Mouse (Mus musculus) C2C12 (cell line): Measurements from ENCODE around the gene Sult2b1.

ENCODE experiments used
- CTCF ChIP-seq: IDR thresholded peaks from one replicate; pipeline ENCODE4 v1.5.1; 2011; ENCODE audit not compliant: control insufficient read depth, insufficient read depth, insufficient read length
- MYOD1 ChIP-seq: IDR thresholded peaks from one replicate; pipeline ENCODE4 v1.6.1; 2011; ENCODE audit warnings: low read depth; ENCODE audit not compliant: control insufficient read depth, insufficient read length

GRCm38 (mm10) chr7:45704046-45704559 is 80.4 kb downstream of the Sult2b1 start:
- TF ChIP-seq CTCF = no peak
- TF ChIP-seq MYOD1 = no peak
